ENCODE assay signal across 25 mouse cellular contexts in the genomic region with DNA sequence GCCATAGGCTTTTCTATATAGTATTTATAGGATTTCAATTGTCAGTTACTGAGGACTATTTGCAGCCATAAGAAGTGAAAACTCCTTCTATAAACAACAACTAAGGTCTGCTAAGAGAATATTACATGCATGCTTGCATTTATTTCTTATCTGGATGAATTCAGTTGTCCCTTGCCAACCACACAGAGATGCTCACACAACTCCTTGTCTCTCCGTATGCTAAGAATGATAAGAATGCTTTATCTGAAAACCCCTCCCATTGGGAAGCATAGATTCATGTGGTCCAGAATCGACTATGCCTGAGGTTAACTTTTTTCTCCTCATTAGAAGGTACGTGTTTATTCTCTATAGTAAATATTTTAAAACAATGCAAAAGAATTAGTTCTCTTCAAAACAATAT.
"Had no signal": no experiment of that assay in that cellular context is flagged by ENCODE, and none has a peak within 500 bp of the region (broad histone marks: within the 10 kb centered on the region; RNA-seq: fewer than 3 reads in every experiment).

No protein-coding gene starts in this region.

- H3K27ac ChIP-seq: embryonic facial prominence, embryonic 10.5 days; embryonic facial prominence, embryonic 12.5 days; embryonic facial prominence, embryonic 13.5 days; embryonic facial prominence, embryonic 15.5 days; forebrain, embryonic 10.5 days; forebrain, embryonic 12.5 days; forebrain, embryonic 13.5 days; forebrain, embryonic 15.5 days; gastrocnemius, adult 2 months; heart, adult 2 months; heart, embryonic 10.5 days had no signal

- H3K36me3 ChIP-seq: embryonic facial prominence, embryonic 10.5 days; embryonic facial prominence, embryonic 12.5 days; embryonic facial prominence, embryonic 13.5 days; embryonic facial prominence, embryonic 15.5 days; forebrain, embryonic 10.5 days; forebrain, embryonic 12.5 days; forebrain, embryonic 15.5 days; heart, embryonic 10.5 days had no signal

- DNase-seq: cerebellum, postnatal 14 days; cerebellum, postnatal 25 days; cerebellum, postnatal 36 days; embryo, embryonic 11 days; forebrain, postnatal 0 days; gastrocnemius, adult 2 months; gastrocnemius, postnatal 10 days; gastrocnemius, postnatal 14 days; gastrocnemius, postnatal 25 days; gastrocnemius, postnatal 36 days; heart, adult 11 months; heart, adult 18-20 months; heart, adult 2 months had no signal

- ATAC-seq: forebrain, embryonic 13.5 days; forebrain, embryonic 14.5 days; forebrain, embryonic 15.5 days; forebrain, embryonic 16.5 days; forebrain, postnatal 0 days had no signal

- H3K9me3 ChIP-seq: embryonic facial prominence, embryonic 10.5 days; embryonic facial prominence, embryonic 12.5 days; embryonic facial prominence, embryonic 13.5 days; embryonic facial prominence, embryonic 15.5 days; forebrain, embryonic 10.5 days; forebrain, embryonic 12.5 days; forebrain, embryonic 13.5 days; forebrain, embryonic 15.5 days; heart, embryonic 10.5 days had no signal

- H3K27me3 ChIP-seq: embryonic facial prominence, embryonic 12.5 days; embryonic facial prominence, embryonic 13.5 days; embryonic facial prominence, embryonic 15.5 days; forebrain, embryonic 12.5 days; forebrain, embryonic 13.5 days; forebrain, embryonic 15.5 days had no signal

- H3K4me3 ChIP-seq: embryonic facial prominence, embryonic 10.5 days; embryonic facial prominence, embryonic 12.5 days; embryonic facial prominence, embryonic 13.5 days; embryonic facial prominence, embryonic 15.5 days; erythroblast, embryonic 14.5 days; forebrain, embryonic 10.5 days; forebrain, embryonic 12.5 days; forebrain, embryonic 13.5 days; forebrain, embryonic 15.5 days; gastrocnemius, adult 2 months; heart, adult 2 months; heart, embryonic 10.5 days had no signal

- H3K9ac ChIP-seq: embryonic facial prominence, embryonic 12.5 days; embryonic facial prominence, embryonic 13.5 days; embryonic facial prominence, embryonic 15.5 days; forebrain, embryonic 12.5 days; forebrain, embryonic 13.5 days; forebrain, embryonic 15.5 days; forebrain, postnatal 0 days had no signal

- H3K4me1 ChIP-seq: embryonic facial prominence, embryonic 10.5 days; embryonic facial prominence, embryonic 12.5 days; embryonic facial prominence, embryonic 13.5 days; embryonic facial prominence, embryonic 15.5 days; forebrain, embryonic 12.5 days; forebrain, embryonic 15.5 days; heart, embryonic 10.5 days had no signal
